Mouse (Mus musculus) myocyte (in vitro differentiated cells): ENCODE measurements around the gene Ube2o. TPM values are rescaled to one million over a fixed set of nuclear protein-coding genes. Genes with fewer than 3 reads are reported as not detected.

Experiments
- H3K27me3 ChIP-seq: one replicate; pipeline ENCODE4 v1.6.1; 2011; ENCODE audit not compliant: control insufficient read depth, insufficient read depth, insufficient read length
- H3K36me3 ChIP-seq: one replicate; pipeline ENCODE4 v1.6.1; 2011; ENCODE audit not compliant: control insufficient read depth, insufficient read depth
- H3K4me2 ChIP-seq: one replicate; pipeline ENCODE4 v1.6.1; 2011; ENCODE audit warnings: low read depth, control low read depth
- H3K4me3 ChIP-seq: one replicate; pipeline ENCODE4 v1.5.1; 2011; ENCODE audit warnings: mild to moderate bottlenecking, control low read depth, moderate library complexity
- H3K79me2 ChIP-seq: one replicate; pipeline ENCODE4 v1.6.1; 2011; ENCODE audit not compliant: control insufficient read depth, insufficient read depth
- H3ac ChIP-seq: one replicate; pipeline ENCODE4 v1.6.1; 2011; ENCODE audit not compliant: control insufficient read depth, insufficient read length
- CEBPB ChIP-seq: IDR thresholded peaks from 2 replicates; pipeline ENCODE4 v1.6.1; 2011; ENCODE audit warnings: mild to moderate bottlenecking, moderate library complexity; ENCODE audit not compliant: poor library complexity, insufficient read depth, severe bottlenecking
- E2F4 ChIP-seq: IDR thresholded peaks from one replicate; pipeline ENCODE4 v1.6.1; 2011; ENCODE audit warnings: mild to moderate bottlenecking, control low read depth, moderate library complexity; ENCODE audit not compliant: insufficient read depth
- MAX ChIP-seq: IDR thresholded peaks from one replicate; pipeline ENCODE4 v1.6.1; 2011; ENCODE audit warnings: low read depth, mild to moderate bottlenecking, control low read depth
- MYOD1 ChIP-seq, 3 experiments: IDR thresholded peaks; one replicate each; pipeline ENCODE4 v1.6.1; 2011; ENCODE audit warnings: control low read depth in 2 of 3, low read depth in 2 of 3, mild to moderate bottlenecking in 2 of 3, moderate library complexity in 1 of 3; ENCODE audit not compliant: insufficient read length in 2 of 3, control insufficient read depth in 1 of 3
- MYOG ChIP-seq, 3 experiments: IDR thresholded peaks; one replicate each; pipeline ENCODE4 v1.6.1; 2011; ENCODE audit warnings: control low read depth in 2 of 3, low read depth in 2 of 3, mild to moderate bottlenecking in 2 of 3; ENCODE audit not compliant: insufficient read length in 2 of 3, control insufficient read depth in 1 of 3, insufficient read depth in 1 of 3
- POLR2A ChIP-seq: IDR thresholded peaks from one replicate; pipeline ENCODE4 v1.6.1; 2011; ENCODE audit warnings: low read depth, mild to moderate bottlenecking, control low read depth, moderate library complexity; ENCODE audit not compliant: insufficient read length
- POLR2AphosphoS2 ChIP-seq: IDR thresholded peaks from one replicate; pipeline ENCODE4 v1.6.1; 2011; ENCODE audit warnings: low read depth, control low read depth; ENCODE audit not compliant: insufficient read length
- REST ChIP-seq: IDR thresholded peaks from one replicate; pipeline ENCODE4 v1.6.1; 2011; ENCODE audit warnings: mild to moderate bottlenecking, control low read depth, moderate library complexity; ENCODE audit not compliant: insufficient read depth, insufficient read length
- SRF ChIP-seq: IDR thresholded peaks from one replicate; pipeline ENCODE4 v1.6.1; 2011; ENCODE audit warnings: low read depth; ENCODE audit not compliant: control insufficient read depth, insufficient read length
- TCF12 ChIP-seq: IDR thresholded peaks from one replicate; pipeline ENCODE4 v1.6.1; 2011; ENCODE audit warnings: mild to moderate bottlenecking, control low read depth; ENCODE audit not compliant: poor library complexity, insufficient read depth, severe bottlenecking
- TCF3 ChIP-seq: IDR thresholded peaks from one replicate; pipeline ENCODE4 v1.6.1; 2011; ENCODE audit warnings: low read depth, control low read depth; ENCODE audit not compliant: insufficient read length
- USF1 ChIP-seq: IDR thresholded peaks from one replicate; pipeline ENCODE4 v1.6.1; 2011; ENCODE audit warnings: low read depth, mild to moderate bottlenecking, control low read depth, moderate library complexity
- polyA plus RNA-seq: library from polyadenylated mRNA; unstranded; fragments of >200 nt; fragmentation: generic; extraction: Trizol; gene quantifications from one replicate; pipeline ENCODE4 v1.2.1, GENCODE M21; 2012; ENCODE audit warnings: missing spikeins

Gene Ube2o
- polyA plus RNA-seq, 1 experiment, result 27.1 TPM

- Histone ChIP-seq H3K36me3 (no peaks in the 10 kb centered on the region), H3K27me3 (no peaks in the 10 kb centered on the region), H3ac (no peak overlapping the region), H3K79me2 (no peaks in the 10 kb centered on the region), H3K4me3 (no peak overlapping the region), H3K4me2 (no peak overlapping the region)
- TF ChIP-seq SRF (no peak), TCF12 (no peak), MYOG (IDR thresholded peaks at IDR 0.05; ENCODE audit: control insufficient read depth in 1 of 3, insufficient read depth in 1 of 3, insufficient read length in 2 of 3, low read depth in 2 of 3) (no peak), CEBPB (no peak), POLR2A (no peak), MAX (no peak)
Observed at GRCm38 (mm10) chr11:116504516-116504915, 76.7 kb downstream of the Ube2o start.

GRCm38 (mm10) chr11:116501005-116501746 lies 80.1 kb downstream of the Ube2o start:
- no peaks in the 10 kb centered on the region for H3K79me2 ChIP-seq
- no peaks in the 10 kb centered on the region for H3K36me3 ChIP-seq
- no peak overlapping the region for H3ac ChIP-seq
- no peak for TF ChIP-seq TCF3
- TF ChIP-seq SRF, result no peak
- TF ChIP-seq POLR2AphosphoS2, result no peak
- TF ChIP-seq MYOG (IDR thresholded peaks at IDR 0.05; ENCODE audit: control insufficient read depth in 1 of 3, insufficient read depth in 1 of 3, insufficient read length in 2 of 3, low read depth in 2 of 3), result no peak
- no peak for TF ChIP-seq USF1
- no peak for TF ChIP-seq REST
- no peak for TF ChIP-seq POLR2A
- TF ChIP-seq MYOD1 (IDR thresholded peaks at IDR 0.05; ENCODE audit: control insufficient read depth in 1 of 3, insufficient read length in 2 of 3, low read depth in 2 of 3), result no peak
- TF ChIP-seq E2F4, result no peak
- no peak for TF ChIP-seq TCF12
- TF ChIP-seq MAX, result no peak
- H3K4me2 ChIP-seq, result no peak overlapping the region
- no peaks in the 10 kb centered on the region for H3K27me3 ChIP-seq
- no peak overlapping the region for H3K4me3 ChIP-seq

GRCm38 (mm10) chr11:116499018-116499417 lies 82.2 kb downstream of the Ube2o start:
- TF ChIP-seq CEBPB (no peak), REST (no peak), MAX (no peak), MYOD1 (IDR thresholded peaks at IDR 0.05; ENCODE audit: control insufficient read depth in 1 of 3, insufficient read length in 2 of 3, low read depth in 2 of 3) (no peak), POLR2A (no peak), SRF (no peak), E2F4 (no peak), POLR2AphosphoS2 (no peak), USF1 (no peak), TCF12 (no peak)
- Histone ChIP-seq H3K27me3 (no peaks in the 10 kb centered on the region), H3K4me3 (no peak overlapping the region), H3K4me2 (no peak overlapping the region), H3ac (no peak overlapping the region), H3K79me2 (no peaks in the 10 kb centered on the region), H3K36me3 (no peaks in the 10 kb centered on the region)

GRCm38 (mm10) chr11:116498596-116498995 lies 82.7 kb downstream of the Ube2o start:
- H3K4me3 ChIP-seq, result no peak overlapping the region
- no peak for TF ChIP-seq CEBPB
- no peak for TF ChIP-seq MYOD1 (IDR thresholded peaks at IDR 0.05; ENCODE audit: control insufficient read depth in 1 of 3, insufficient read length in 2 of 3, low read depth in 2 of 3)
- TF ChIP-seq USF1, result no peak
- TF ChIP-seq SRF, result no peak
- no peak for TF ChIP-seq POLR2A
- TF ChIP-seq TCF12, result no peak
- TF ChIP-seq REST, result no peak
- no peak for TF ChIP-seq POLR2AphosphoS2
- TF ChIP-seq E2F4, result no peak
- H3K4me2 ChIP-seq, result no peak overlapping the region
- no peak overlapping the region for H3ac ChIP-seq
- H3K36me3 ChIP-seq, result no peaks in the 10 kb centered on the region
- no peaks in the 10 kb centered on the region for H3K27me3 ChIP-seq
- H3K79me2 ChIP-seq, result no peaks in the 10 kb centered on the region

- Histone ChIP-seq H3K4me2 (no peak overlapping the region), H3K79me2 (no peaks in the 10 kb centered on the region), H3K4me3 (no peak overlapping the region), H3K27me3 (no peaks in the 10 kb centered on the region), H3K36me3 (no peaks in the 10 kb centered on the region), H3ac (no peak overlapping the region)
- TF ChIP-seq POLR2A (no peak), REST (no peak), E2F4 (no peak), TCF3 (no peak), MYOD1 (IDR thresholded peaks at IDR 0.05; ENCODE audit: control insufficient read depth in 1 of 3, insufficient read length in 2 of 3, low read depth in 2 of 3) (no peak)
Observed at GRCm38 (mm10) chr11:116497313-116497712, 83.9 kb downstream of the Ube2o start.
